Mouse (Mus musculus) kidney, adult 2 months (tissue): ENCODE measurements around the gene Adamts18. TPM values are rescaled to one million over a fixed set of nuclear protein-coding genes. Genes with fewer than 3 reads are reported as not detected.

Source experiments
- DNase-seq: peaks from one replicate; pipeline ENCODE4 v3.0.0; 2021
- H3K27ac ChIP-seq: fragments of 200-500 bp; 2 replicates; pipeline ENCODE4 v1.5.1; 2012; ENCODE audit warnings: low read depth, low read length, control low read depth, inconsistent platforms; ENCODE audit not compliant: insufficient read depth
- H3K27me3 ChIP-seq: fragments of 200-500 bp; replicated peaks from 2 replicates; pipeline ENCODE4 v1.6.1; 2012; ENCODE audit warnings: mild to moderate bottlenecking, moderate library complexity, low read length, inconsistent platforms; ENCODE audit not compliant: control insufficient read depth, insufficient read depth
- H3K36me3 ChIP-seq: fragments of 200-500 bp; 2 replicates; pipeline ENCODE4 v1.6.1; 2012; ENCODE audit warnings: mild to moderate bottlenecking, moderate library complexity, low read length, inconsistent platforms; ENCODE audit not compliant: control insufficient read depth, insufficient read depth
- H3K4me1 ChIP-seq: fragments of 200-500 bp; 2 replicates; pipeline ENCODE4 v1.6.1; 2011; ENCODE audit warnings: low read length; ENCODE audit not compliant: control insufficient read depth, insufficient read depth
- H3K4me3 ChIP-seq: fragments of 200-500 bp; 2 replicates; pipeline ENCODE4 v1.5.1; 2011; ENCODE audit warnings: mild to moderate bottlenecking, low read depth, low read length, control low read depth; ENCODE audit not compliant: insufficient read depth
- CTCF ChIP-seq: fragments of 200-500 bp; conservative IDR thresholded peaks from 2 replicates; pipeline ENCODE4 v1.5.1; 2011; ENCODE audit warnings: low read depth, mild to moderate bottlenecking, control low read depth, low read length, moderate library complexity, mixed read lengths; ENCODE audit not compliant: insufficient read depth, insufficient read length
- POLR2A ChIP-seq: fragments of 200-500 bp; IDR thresholded peaks from one replicate; pipeline ENCODE4 v1.6.1; 2011; ENCODE audit warnings: low read depth, low read length, control low read depth
- WGBS: fragments of 180-500 bp; shearing (Covaris S2); methylation state at CpG from one replicate; pipeline ENCODE4 v1.1.7; 2018; 5-methylcytosine and 5-hydroxymethylcytosine counted together
- polyA plus RNA-seq: library from polyadenylated mRNA; depleted of rRNA; stranded (reverse); fragments of >200 nt; gene quantifications from 2 replicates; pipeline ENCODE4 v1.2.3, GENCODE M21; 2012; rRNA removed

Gene Adamts18
- not detected in 2 replicates for polyA plus RNA-seq

- 0 out of 2 replicates have a peak, but pooled peaks cover 2% of the 10 kb centered on the region for H3K27me3 ChIP-seq
- H3K36me3 ChIP-seq = no peaks in the 10 kb centered on the region
- TF ChIP-seq POLR2A (no peak), CTCF (no peak)
- H3K4me1 ChIP-seq = no peaks in the 10 kb centered on the region
- no peak within 1 kb of the TSS for H3K27ac ChIP-seq
- WGBS = 2% methylated on average over 32 of the region's 32 CpGs
- H3K4me3 ChIP-seq = no peak within 1 kb of the TSS
- DNase-seq = no peak
Observed at GRCm38 (mm10) chr8:113848653-113849135, at the start of gene Adamts18. Gene Adamts18 (minus strand): TSS chr8:113848738.

GRCm38 (mm10) chr8:113896446-113896845, 47.9 kb upstream of the Adamts18 start:
- DNase-seq = no peak
- TF ChIP-seq CTCF = no peak
- TF ChIP-seq POLR2A = no peak
- Histone ChIP-seq H3K27me3 (no peaks in the 10 kb centered on the region), H3K4me1 (no peaks in the 10 kb centered on the region), H3K36me3 (no peaks in the 10 kb centered on the region), H3K27ac (no peak overlapping the region), H3K4me3 (no peak overlapping the region)
- WGBS = 85% methylated on average over 1 of the region's 1 CpGs

GRCm38 (mm10) chr8:113891376-113891775, 42.8 kb upstream of the Adamts18 start:
- 69% methylated on average over 3 of the region's 3 CpGs for WGBS
- no peak for TF ChIP-seq CTCF
- TF ChIP-seq POLR2A = no peak
- no peaks in the 10 kb centered on the region for H3K27me3 ChIP-seq

GRCm38 (mm10) chr8:113886509-113886908, 38.0 kb upstream of the Adamts18 start:
- H3K27me3 ChIP-seq = no peaks in the 10 kb centered on the region
- no peak for DNase-seq
- H3K36me3 ChIP-seq = no peaks in the 10 kb centered on the region
- no peaks in the 10 kb centered on the region for H3K4me1 ChIP-seq
- WGBS = 93% methylated on average over 3 of the region's 3 CpGs
- H3K27ac ChIP-seq = no peak overlapping the region
- H3K4me3 ChIP-seq = no peak overlapping the region
- TF ChIP-seq CTCF = no peak
- no peak for TF ChIP-seq POLR2A

More at GRCm38 (mm10) chr8:113891376-113891775, 42.8 kb upstream of the Adamts18 start:
- Histone ChIP-seq H3K4me3 (no peak overlapping the region), H3K36me3 (no peaks in the 10 kb centered on the region), H3K4me1 (no peaks in the 10 kb centered on the region), H3K27ac (no peak overlapping the region)
- DNase-seq = no peak

GRCm38 (mm10) chr8:113885101-113885500, 36.6 kb upstream of the Adamts18 start:
- WGBS = 90% methylated on average over 2 of the region's 2 CpGs
- TF ChIP-seq POLR2A = no peak
- no peak for TF ChIP-seq CTCF
- DNase-seq = no peak
- Histone ChIP-seq H3K27ac (no peak overlapping the region), H3K36me3 (no peaks in the 10 kb centered on the region), H3K4me1 (no peaks in the 10 kb centered on the region), H3K4me3 (no peak overlapping the region), H3K27me3 (no peaks in the 10 kb centered on the region)

- H3K27me3 ChIP-seq = no peaks in the 10 kb centered on the region
- WGBS = 62% methylated on average over 7 of the region's 7 CpGs
- H3K4me1 ChIP-seq = no peaks in the 10 kb centered on the region
- H3K36me3 ChIP-seq = no peaks in the 10 kb centered on the region
- no peak for TF ChIP-seq CTCF
- H3K27ac ChIP-seq = no peak overlapping the region
- no peak for DNase-seq
- no peak overlapping the region for H3K4me3 ChIP-seq
Observed at GRCm38 (mm10) chr8:113883994-113884393, 35.5 kb upstream of the Adamts18 start.

- no peaks in the 10 kb centered on the region for H3K4me1 ChIP-seq
- DNase-seq = no peak
- TF ChIP-seq CTCF (no peak), POLR2A (no peak)
- H3K4me3 ChIP-seq = no peak overlapping the region
- H3K27ac ChIP-seq = no peak overlapping the region
- H3K27me3 ChIP-seq = no peaks in the 10 kb centered on the region
- WGBS = 35% methylated on average over 2 of the region's 2 CpGs
- H3K36me3 ChIP-seq = no peaks in the 10 kb centered on the region
Observed at GRCm38 (mm10) chr8:113882558-113882957, 34.0 kb upstream of the Adamts18 start.
